Mouse (Mus musculus) retina, postnatal 1 day (tissue): ENCODE measurements around the gene Mtif2.
"Not testable (repeated sequence)": the region's sequence is repeated elsewhere in the genome, so short reads cannot be mapped to it uniquely, and the experiment has no call there.

Experiments used
- DNase-seq: peaks from one replicate; pipeline ENCODE4 v3.0.0-alpha.2; 2012

Mtif2 gene

GRCm38 (mm10) chr11:29525988-29526794 is at the start of gene Mtif2:
Gene Mtif2 (plus strand): TSS chr11:29526408.
- DNase-seq, result peak; percentile 94

GRCm38 (mm10) chr11:29493135-29493534 is 33.1 kb upstream of the Mtif2 start:
- no peak for DNase-seq

- DNase-seq, result no peak
Measured at GRCm38 (mm10) chr11:29496962-29497361, 29.2 kb upstream of the Mtif2 start.

GRCm38 (mm10) chr11:29503948-29504893 is 22.0 kb upstream of the Mtif2 start:
- no peak for DNase-seq

- DNase-seq, result no peak
Measured at GRCm38 (mm10) chr11:29504899-29505625, 21.1 kb upstream of the Mtif2 start.

- no peak for DNase-seq
Measured at GRCm38 (mm10) chr11:29509421-29509820, 16.8 kb upstream of the Mtif2 start.

GRCm38 (mm10) chr11:29512818-29513535 is 13.2 kb upstream of the Mtif2 start:
- DNase-seq, result no peak

GRCm38 (mm10) chr11:29514325-29514681 is 11.9 kb upstream of the Mtif2 start:
- peak; percentile 3 for DNase-seq

GRCm38 (mm10) chr11:29514682-29515412 is 11.4 kb upstream of the Mtif2 start, which contains the start of gene Prorsd1:
Gene Prorsd1 (minus strand): TSS chr11:29515033.
- peak; percentile 94 for DNase-seq

- no peak for DNase-seq
Measured at GRCm38 (mm10) chr11:29538201-29538600, 12.0 kb downstream of the Mtif2 start.

- DNase-seq, result no peak
Measured at GRCm38 (mm10) chr11:29544225-29544945, 18.2 kb downstream of the Mtif2 start.

- DNase-seq, result not testable (repeated sequence)
Measured at GRCm38 (mm10) chr11:29545150-29545752, 19.0 kb downstream of the Mtif2 start.

- DNase-seq, result not testable (repeated sequence)
Measured at GRCm38 (mm10) chr11:29546297-29546696, 20.1 kb downstream of the Mtif2 start.

- DNase-seq, result no peak
Measured at GRCm38 (mm10) chr11:29546762-29547161, 20.6 kb downstream of the Mtif2 start.

- no peak for DNase-seq
Measured at GRCm38 (mm10) chr11:29547249-29547751, 21.1 kb downstream of the Mtif2 start.

GRCm38 (mm10) chr11:29547752-29548503 is 21.7 kb downstream of the Mtif2 start, which contains the start of the genes Clhc1 and Rps27a:
Gene Clhc1 (plus strand): TSS chr11:29547950.
Gene Rps27a (minus strand): TSS chr11:29548109.
- peak; percentile 95 for DNase-seq

GRCm38 (mm10) chr11:29548504-29549424 is 22.6 kb downstream of the Mtif2 start:
- no peak for DNase-seq

- no peak for DNase-seq
Measured at GRCm38 (mm10) chr11:29549425-29549778, 23.2 kb downstream of the Mtif2 start.
